Mouse (Mus musculus): ENCODE results near the gene Abhd11.

DNA sequence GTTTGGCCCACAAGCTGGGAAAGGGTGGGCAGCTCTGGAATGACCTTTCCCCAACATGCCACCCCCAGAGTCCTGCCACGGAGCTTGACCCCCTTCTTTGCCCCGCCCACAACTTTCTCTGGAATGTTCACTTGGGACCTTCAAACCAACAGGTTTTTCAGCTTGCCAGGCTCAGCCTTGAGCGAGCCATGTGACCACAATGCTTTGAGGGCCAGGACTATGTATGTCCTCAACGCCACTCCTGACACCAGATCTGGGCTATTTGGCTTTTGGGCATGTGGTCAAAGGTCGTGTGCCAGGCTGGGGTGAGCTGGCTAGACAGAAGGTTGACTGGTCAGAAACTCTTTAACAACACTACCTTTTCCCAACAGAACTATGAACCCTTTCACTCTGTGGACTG lies 6.8 kb upstream of the Abhd11 start:
- TF ChIP-seq POLR2A (IDR thresholded peaks at IDR 0.05; ENCODE audit: borderline replicate concordance, control insufficient read depth, low read depth, low read length) (no peak), CTCF (IDR thresholded peaks at IDR 0.05; ENCODE audit: control insufficient read depth, insufficient read depth, low read length) (no peak)

Measured in bone marrow, adult 2 months (tissue).